Mouse (Mus musculus): ENCODE results near the gene Zfp280b.
"Not testable (repeated sequence)": the region's sequence is repeated elsewhere in the genome, so short reads cannot be mapped to it uniquely, and the experiment has no call there.

Zfp280b gene

GRCm38 (mm10) chr10:76031511-76032401, 694 bp upstream of the Zfp280b start:
- DNase-seq: peak; percentile 22

GRCm38 (mm10) chr10:76033119-76033455, 637 bp downstream of the Zfp280b start:
- DNase-seq: no peak

- DNase-seq: no peak
Observed at GRCm38 (mm10) chr10:76034001-76034600, 1.7 kb downstream of the Zfp280b start.

GRCm38 (mm10) chr10:76035277-76035676, 2.8 kb downstream of the Zfp280b start:
- no peak for DNase-seq

GRCm38 (mm10) chr10:76036962-76037361, 4.5 kb downstream of the Zfp280b start:
- DNase-seq: no peak

- DNase-seq: no peak
Observed at GRCm38 (mm10) chr10:76045343-76045742, 12.9 kb downstream of the Zfp280b start.

GRCm38 (mm10) chr10:76046754-76047153, 14.3 kb downstream of the Zfp280b start:
- DNase-seq: no peak

- DNase-seq: no peak
Observed at GRCm38 (mm10) chr10:76047182-76047869, 14.9 kb downstream of the Zfp280b start.

GRCm38 (mm10) chr10:76048967-76049366, 16.5 kb downstream of the Zfp280b start:
- DNase-seq: no peak

GRCm38 (mm10) chr10:76051860-76052259, 19.4 kb downstream of the Zfp280b start:
- no peak for DNase-seq

- DNase-seq: no peak
Observed at GRCm38 (mm10) chr10:76062439-76062838, 30.0 kb downstream of the Zfp280b start.

- DNase-seq: no peak
Observed at GRCm38 (mm10) chr10:76067674-76068613, 35.5 kb downstream of the Zfp280b start.

GRCm38 (mm10) chr10:76072080-76072479, 39.6 kb downstream of the Zfp280b start:
- not testable (repeated sequence) for DNase-seq

GRCm38 (mm10) chr10:76077008-76077407, 44.6 kb downstream of the Zfp280b start:
- not testable (repeated sequence) for DNase-seq

Data from right cerebral cortex, postnatal 14 days (tissue).